Mouse (Mus musculus) thymus, postnatal 10 days (tissue): ENCODE measurements around the gene Ifnar1.
"Not testable (repeated sequence)": the region's sequence is repeated elsewhere in the genome, so short reads cannot be mapped to it uniquely, and the experiment has no call there.

ENCODE experiments used
- DNase-seq, 2 experiments: peaks; one replicate each; pipeline ENCODE4 v3.0.0; 2021; ENCODE audit warnings: low spot score in 2 of 2

Gene Ifnar1

DNA sequence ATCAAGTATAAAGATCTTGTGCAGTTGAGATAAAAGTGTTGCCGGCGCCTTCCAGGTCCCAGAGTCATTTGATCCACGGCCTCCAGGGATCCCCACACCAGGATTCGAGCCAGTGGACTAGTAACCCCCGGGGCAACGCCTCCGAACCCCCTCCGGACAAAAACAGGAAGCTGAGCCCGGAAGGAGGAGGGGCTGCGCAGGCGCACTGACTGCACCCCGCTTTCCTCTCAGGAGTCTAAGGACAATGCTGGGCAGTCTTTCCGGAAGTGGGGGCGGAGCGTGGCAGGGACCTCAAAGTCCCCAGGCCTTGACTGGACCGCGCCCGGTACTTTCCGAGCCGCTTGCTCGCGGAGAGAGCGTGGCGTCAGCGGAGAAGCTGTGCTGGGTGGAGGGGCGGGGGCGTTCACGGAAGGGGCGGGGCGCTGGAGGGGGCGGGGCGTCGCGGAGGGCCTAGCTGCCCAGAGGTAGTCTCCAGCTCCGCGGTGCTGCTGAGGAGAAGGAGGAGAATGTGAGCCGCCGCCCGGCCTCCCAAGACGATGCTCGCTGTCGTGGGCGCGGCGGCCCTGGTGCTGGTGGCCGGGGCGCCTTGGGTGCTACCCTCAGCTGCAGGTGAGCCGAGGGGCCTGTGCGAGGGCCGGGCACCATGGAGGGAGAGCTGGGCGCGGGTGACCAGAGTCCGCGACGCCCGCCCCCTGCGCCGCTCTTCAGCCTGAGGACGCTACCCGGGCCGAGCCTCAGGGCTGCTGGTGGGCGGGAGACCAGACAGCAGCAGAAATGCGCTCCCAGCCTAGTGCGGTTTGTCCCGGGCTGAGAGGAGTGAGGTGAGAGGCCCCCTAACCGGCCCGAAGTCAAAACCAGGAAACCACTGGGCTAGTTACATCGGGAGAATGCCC, at the start of gene Ifnar1:
TSS of gene Ifnar1 (plus strand) at position 431 of the 893 bp plus-strand sequence.
- DNase-seq, result peak; percentile 95 to 96

DNA sequence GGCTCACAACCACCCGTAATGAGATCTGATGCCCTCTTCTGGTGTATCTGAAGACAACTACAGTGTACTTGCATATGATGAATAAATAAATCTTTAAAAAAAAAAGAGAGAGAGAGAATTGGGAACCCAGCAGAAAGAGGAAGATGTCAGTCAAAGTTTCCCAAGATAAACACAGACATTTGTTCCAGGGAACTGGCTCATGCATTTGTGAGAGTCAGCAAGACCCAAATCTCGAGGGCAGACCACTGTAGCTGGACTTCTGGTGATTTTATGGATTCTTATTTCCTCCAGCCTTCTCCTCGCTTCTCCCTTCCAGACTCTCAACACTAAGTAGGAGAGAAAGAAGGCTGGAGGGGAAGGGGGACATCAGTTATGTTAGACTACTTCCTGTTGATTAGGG, 47.0 kb upstream of the Ifnar1 start:
- no peak for DNase-seq

- DNase-seq, result not testable (repeated sequence)
Measured at GRCm38 (mm10) chr16:91438599-91438998, 46.4 kb upstream of the Ifnar1 start.

- DNase-seq, result no peak
Measured at GRCm38 (mm10) chr16:91441366-91441765, 43.7 kb upstream of the Ifnar1 start.

GRCm38 (mm10) chr16:91441811-91442240, 43.2 kb upstream of the Ifnar1 start:
- DNase-seq, result no peak

GRCm38 (mm10) chr16:91442446-91442845, 42.6 kb upstream of the Ifnar1 start:
- DNase-seq, result peak; percentile 62 to 67

GRCm38 (mm10) chr16:91443211-91443611, 41.8 kb upstream of the Ifnar1 start:
- DNase-seq, result peak in 1 of 2 experiments; percentile 65

GRCm38 (mm10) chr16:91444847-91445246, 40.2 kb upstream of the Ifnar1 start:
- no peak for DNase-seq

DNA sequence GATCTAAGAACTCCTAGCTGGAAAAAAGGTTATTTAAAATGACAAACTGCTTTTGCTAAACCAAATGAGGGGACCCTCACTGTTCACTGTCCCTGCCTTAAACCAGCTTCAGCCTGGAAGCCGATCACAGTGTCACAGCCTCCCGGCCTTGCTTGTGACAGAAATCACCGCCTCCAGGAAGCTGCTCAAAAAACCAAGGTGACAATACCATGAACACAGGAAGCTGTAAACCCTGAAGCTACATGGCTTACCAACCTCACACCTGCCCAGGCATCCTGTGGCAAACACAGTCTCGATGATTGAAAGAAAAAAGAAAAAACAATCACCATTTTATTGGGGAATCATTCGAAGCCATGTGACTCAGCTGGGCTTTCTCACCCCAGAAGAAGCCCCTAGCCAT, 39.5 kb upstream of the Ifnar1 start:
- DNase-seq, result peak; percentile 69 to 72

DNA sequence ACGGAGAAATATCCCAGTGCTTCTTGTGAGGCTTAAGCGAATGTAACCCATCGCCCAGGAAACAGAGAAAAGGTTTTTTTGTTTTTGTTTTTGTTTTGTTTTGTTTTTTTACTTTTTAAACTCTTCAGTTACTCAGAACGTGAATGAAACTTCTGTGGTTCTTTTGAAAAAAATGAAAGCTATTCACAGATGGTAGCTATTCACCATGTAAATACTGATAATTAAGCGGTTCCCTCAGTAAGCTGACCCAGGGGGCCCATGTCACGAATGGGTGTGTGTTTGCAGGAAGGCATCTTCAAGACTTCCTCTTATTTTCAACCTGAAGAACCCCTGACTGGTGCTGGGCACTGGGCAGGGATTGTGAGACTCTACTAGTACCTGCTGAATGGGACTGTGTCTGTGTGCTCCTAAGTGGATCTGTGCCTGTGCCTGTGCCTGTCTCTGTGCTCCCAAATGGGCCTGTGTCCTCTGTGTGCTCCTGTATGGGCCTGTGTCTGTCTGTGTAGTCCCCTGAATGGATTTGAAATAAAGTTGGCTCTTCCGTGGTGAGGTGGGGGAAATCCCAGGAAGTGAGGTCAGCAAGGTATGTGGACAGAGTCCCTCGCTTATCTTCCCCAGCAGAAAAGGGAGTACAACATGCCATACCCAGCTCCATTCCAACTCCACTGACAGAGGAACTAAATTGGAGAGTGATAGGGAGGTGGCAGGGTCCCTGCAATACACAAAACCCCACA, 38.1 kb upstream of the Ifnar1 start:
- DNase-seq, result no peak

GRCm38 (mm10) chr16:91447512-91447900, 37.5 kb upstream of the Ifnar1 start:
- no peak for DNase-seq

DNA sequence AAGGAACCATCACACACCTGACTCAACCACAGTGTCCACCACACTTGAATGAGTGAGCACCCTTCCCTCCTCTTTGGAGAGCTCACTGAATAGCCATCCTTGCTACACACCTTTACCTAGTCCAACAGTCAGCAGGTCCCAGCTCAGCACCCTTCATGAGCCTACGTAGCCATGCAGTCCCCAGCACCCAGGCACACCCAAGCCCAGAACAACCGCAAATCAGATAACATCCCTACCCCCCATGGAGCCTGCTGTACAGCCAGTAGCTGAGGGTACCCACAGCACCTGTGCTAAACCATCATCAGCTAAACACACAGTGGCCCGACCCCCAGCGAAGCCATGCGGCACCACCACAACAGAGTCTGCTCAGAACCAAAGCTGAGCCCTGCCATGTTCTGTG, 37.0 kb upstream of the Ifnar1 start:
- DNase-seq, result peak in 1 of 2 experiments; percentile 39

DNA sequence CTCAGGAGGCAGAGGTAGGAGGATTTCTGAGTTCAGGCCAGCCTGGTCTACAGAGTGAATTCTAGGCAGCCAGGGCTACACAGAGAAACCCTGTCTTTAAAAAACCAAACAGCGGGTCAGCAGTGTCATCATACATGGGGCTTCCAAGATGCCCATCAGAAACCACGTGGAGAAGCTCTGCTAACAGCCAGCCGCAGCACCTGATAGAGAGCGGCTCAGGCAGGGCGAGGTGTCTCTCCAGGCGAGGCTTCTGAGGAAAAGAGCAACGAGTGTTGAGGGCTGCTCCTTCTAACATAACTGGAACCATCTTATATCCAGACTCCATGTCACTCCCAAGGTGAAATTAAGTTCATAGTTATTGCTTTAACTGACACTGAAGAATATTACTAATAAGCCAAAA, 36.1 kb upstream of the Ifnar1 start:
- no peak for DNase-seq

DNA sequence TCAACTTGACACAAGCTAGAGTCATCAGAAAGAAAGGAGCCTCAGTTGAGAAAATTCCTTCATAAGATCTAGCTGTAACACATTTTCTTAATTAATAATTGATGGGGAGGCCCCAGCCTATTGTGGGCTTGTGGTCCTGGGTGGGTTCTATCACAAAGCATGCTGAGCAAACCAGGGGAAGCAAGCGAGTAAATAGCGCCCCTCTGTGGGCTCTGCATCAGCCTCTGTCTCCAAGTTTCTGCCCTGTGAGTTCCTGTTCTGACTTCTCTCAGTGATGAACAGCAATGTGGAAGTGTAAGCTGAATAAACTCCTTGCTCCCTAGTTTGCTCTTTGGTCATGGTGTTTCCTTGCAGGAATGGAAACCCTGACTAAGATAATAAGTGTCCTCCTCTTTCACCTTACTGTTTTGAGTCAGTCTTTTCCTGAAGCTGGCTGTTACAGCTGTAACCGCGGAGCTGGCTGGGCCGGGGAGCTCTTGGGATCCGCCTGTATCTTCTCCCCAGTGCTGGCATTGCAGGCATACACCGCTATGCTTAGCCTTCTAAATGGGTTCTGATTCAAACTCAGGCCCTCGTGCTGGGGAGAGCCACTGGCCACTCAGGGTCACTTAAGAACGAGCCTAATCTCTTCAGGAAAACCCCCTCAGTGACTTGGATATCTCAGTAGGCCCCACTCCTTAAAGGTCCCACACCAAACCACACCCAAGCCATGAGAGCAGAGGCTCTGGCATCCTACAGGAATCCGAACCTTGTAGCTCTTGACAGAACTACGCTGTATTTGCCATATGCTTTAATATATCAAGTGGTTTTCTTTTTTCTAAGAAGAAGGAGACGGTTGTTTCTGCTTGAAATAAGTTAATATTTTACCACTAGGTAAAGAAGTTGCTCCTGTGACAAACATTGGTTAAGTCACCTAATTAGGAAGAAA, 34.6 kb upstream of the Ifnar1 start:
- no peak for DNase-seq

GRCm38 (mm10) chr16:91451949-91452348, 33.1 kb upstream of the Ifnar1 start:
- DNase-seq, result no peak

GRCm38 (mm10) chr16:91452363-91452896, 32.6 kb upstream of the Ifnar1 start:
- DNase-seq, result no peak

- DNase-seq, result no peak
Measured at GRCm38 (mm10) chr16:91455868-91456267, 29.2 kb upstream of the Ifnar1 start.

GRCm38 (mm10) chr16:91458301-91458746, 26.7 kb upstream of the Ifnar1 start:
- peak; percentile 77 for DNase-seq

GRCm38 (mm10) chr16:91458976-91459375, 26.1 kb upstream of the Ifnar1 start:
- DNase-seq, result peak in 1 of 2 experiments; percentile 26

- DNase-seq, result peak; percentile 59 to 61
Measured at GRCm38 (mm10) chr16:91459396-91459795, 25.6 kb upstream of the Ifnar1 start.

GRCm38 (mm10) chr16:91459841-91460370, 25.1 kb upstream of the Ifnar1 start:
- no peak for DNase-seq
